Mouse (Mus musculus) heart, embryonic 15.5 days (tissue): ENCODE results near the gene Trmt10b. TPM values are rescaled to one million over a fixed set of nuclear protein-coding genes. Genes with fewer than 3 reads are reported as not detected.

ENCODE experiments used
- ATAC-seq: fragments of 200-750 bp; cut with Nextera tagmentation; replicated peaks from 2 replicates; pipeline ENCODE4 v1.8.0; 2017; ENCODE audit warnings: low read depth, moderate TSS enrichment; ENCODE audit not compliant: insufficient number of reproducible peaks, insufficient read depth, low FRiP score
- H3K27ac ChIP-seq: fragments of 300-500 bp; sonication (generic); 2 replicates; pipeline ENCODE4 v1.5.1; 2015; ENCODE audit warnings: mild to moderate bottlenecking, inconsistent platforms
- H3K27me3 ChIP-seq: fragments of 300-500 bp; sonication (generic); 2 replicates; pipeline ENCODE4 v1.6.1; 2015; ENCODE audit warnings: inconsistent platforms
- H3K36me3 ChIP-seq: fragments of 300-500 bp; sonication (generic); 2 replicates; pipeline ENCODE4 v1.6.1; 2015; ENCODE audit warnings: mild to moderate bottlenecking, inconsistent platforms
- H3K4me1 ChIP-seq: fragments of 300-500 bp; sonication (generic); replicated peaks from 2 replicates; pipeline ENCODE4 v1.6.1; 2015; ENCODE audit warnings: inconsistent platforms
- H3K4me2 ChIP-seq: fragments of 300-500 bp; sonication (generic); 2 replicates; pipeline ENCODE4 v1.6.1; 2015; ENCODE audit warnings: inconsistent platforms, mild to moderate bottlenecking, moderate library complexity
- H3K4me3 ChIP-seq: fragments of 300-500 bp; sonication (generic); 2 replicates; pipeline ENCODE4 v1.5.1; 2015; ENCODE audit warnings: mild to moderate bottlenecking, inconsistent platforms
- H3K9ac ChIP-seq: fragments of 300-500 bp; sonication (generic); 2 replicates; pipeline ENCODE4 v1.6.1; 2015; ENCODE audit warnings: mild to moderate bottlenecking, inconsistent platforms
- H3K9me3 ChIP-seq: fragments of 300-500 bp; sonication (generic); replicated peaks from 2 replicates; pipeline ENCODE4 v1.6.1; 2016; ENCODE audit warnings: inconsistent platforms
- WGBS: fragments of 180-500 bp; shearing (Covaris S2); methylation state at CpG from one replicate; pipeline ENCODE4 v1.1.7; 2015; ENCODE audit warnings: mixed read lengths; 5-methylcytosine and 5-hydroxymethylcytosine counted together
- polyA plus RNA-seq: library from polyadenylated mRNA; unstranded; fragments of >200 nt; fragmentation: Nextera tagmentation; extraction: Ambion mirVana; gene quantifications from 2 replicates; pipeline ENCODE4 v1.2.1, GENCODE M21; 2015

Trmt10b gene
- 9.6 and 10.1 TPM in 2 replicates for polyA plus RNA-seq

- Histone ChIP-seq H3K4me3 (peak within 1 kb of the TSS; percentile 87), H3K9me3 (no peaks in the 10 kb centered on the region), H3K4me2 (peak within 1 kb of the TSS; percentile 79), H3K9ac (peak within 1 kb of the TSS; percentile 82), H3K27ac (no peak within 1 kb of the TSS), H3K27me3 (no peaks in the 10 kb centered on the region), H3K4me1 (peaks cover 10% of the 10 kb centered on the region), H3K36me3 (peaks cover 17% of the 10 kb centered on the region; the same call in 1 of the 2 replicates)
- WGBS: 21% methylated on average over 27 of the region's 27 CpGs
- peak; percentile 60; the same call in 1 of the 2 replicates for ATAC-seq
Observed at GRCm38 (mm10) chr4:45296662-45297564, at the start of gene Trmt10b. Gene Trmt10b (plus strand): TSS chr4:45297127.

GRCm38 (mm10) chr4:45251265-45251664 lies 45.7 kb upstream of the Trmt10b start:
- Histone ChIP-seq H3K9ac (no peak overlapping the region), H3K4me2 (no peak overlapping the region), H3K9me3 (no peaks in the 10 kb centered on the region), H3K27ac (no peak overlapping the region), H3K27me3 (no peaks in the 10 kb centered on the region), H3K4me3 (no peak overlapping the region), H3K36me3 (no peaks in the 10 kb centered on the region), H3K4me1 (peaks cover 20% of the 10 kb centered on the region)
- no peak for ATAC-seq
- 84% methylated on average over 8 of the region's 8 CpGs for WGBS

GRCm38 (mm10) chr4:45252861-45253262 lies 44.1 kb upstream of the Trmt10b start:
- WGBS: 68% methylated on average over 9 of the region's 9 CpGs

GRCm38 (mm10) chr4:45253839-45254601 lies 42.9 kb upstream of the Trmt10b start:
- Histone ChIP-seq H3K9ac (no peak overlapping the region), H3K9me3 (no peaks in the 10 kb centered on the region), H3K27me3 (no peaks in the 10 kb centered on the region), H3K27ac (peak overlapping the region; percentile 48; the same call in 1 of the 2 replicates), H3K4me1 (peaks cover 26% of the 10 kb centered on the region), H3K36me3 (no peaks in the 10 kb centered on the region), H3K4me2 (no peak overlapping the region), H3K4me3 (no peak overlapping the region)
- 41% methylated on average over 11 of the region's 11 CpGs for WGBS
- peak; percentile 84 for ATAC-seq

More at GRCm38 (mm10) chr4:45252861-45253262, 44.1 kb upstream of the Trmt10b start:
- no peak overlapping the region for H3K9ac ChIP-seq
- H3K36me3 ChIP-seq: no peaks in the 10 kb centered on the region
- no peak for ATAC-seq
- no peak overlapping the region for H3K4me3 ChIP-seq
- H3K9me3 ChIP-seq: no peaks in the 10 kb centered on the region
- H3K4me1 ChIP-seq: peaks cover 20% of the 10 kb centered on the region
- H3K27ac ChIP-seq: no peak overlapping the region
- no peaks in the 10 kb centered on the region for H3K27me3 ChIP-seq
- H3K4me2 ChIP-seq: no peak overlapping the region

GRCm38 (mm10) chr4:45259232-45259832 lies 37.6 kb upstream of the Trmt10b start:
- H3K27ac ChIP-seq: no peak overlapping the region
- H3K36me3 ChIP-seq: no peaks in the 10 kb centered on the region
- no peaks in the 10 kb centered on the region for H3K9me3 ChIP-seq
- WGBS: 47% methylated on average over 4 of the region's 4 CpGs
- H3K27me3 ChIP-seq: no peaks in the 10 kb centered on the region
- H3K9ac ChIP-seq: no peak overlapping the region
- peaks cover 31% of the 10 kb centered on the region for H3K4me1 ChIP-seq
- ATAC-seq: no peak
- H3K4me3 ChIP-seq: no peak overlapping the region
- no peak overlapping the region for H3K4me2 ChIP-seq

GRCm38 (mm10) chr4:45261551-45261950 lies 35.4 kb upstream of the Trmt10b start:
- Histone ChIP-seq H3K9ac (no peak overlapping the region), H3K27me3 (no peaks in the 10 kb centered on the region), H3K4me3 (no peak overlapping the region), H3K4me1 (peaks cover 20% of the 10 kb centered on the region), H3K4me2 (no peak overlapping the region), H3K9me3 (no peaks in the 10 kb centered on the region), H3K27ac (no peak overlapping the region), H3K36me3 (no peaks in the 10 kb centered on the region)
- 89% methylated on average over 4 of the region's 4 CpGs for WGBS
- ATAC-seq: no peak

GRCm38 (mm10) chr4:45267883-45268282 lies 29.0 kb upstream of the Trmt10b start:
- Histone ChIP-seq H3K9me3 (no peaks in the 10 kb centered on the region), H3K4me3 (no peak overlapping the region), H3K36me3 (no peaks in the 10 kb centered on the region), H3K4me1 (peaks cover 5% of the 10 kb centered on the region), H3K4me2 (no peak overlapping the region), H3K9ac (no peak overlapping the region), H3K27ac (no peak overlapping the region), H3K27me3 (no peaks in the 10 kb centered on the region)
- ATAC-seq: no peak
- WGBS: 47% methylated on average over 3 of the region's 3 CpGs

- Histone ChIP-seq H3K27me3 (no peaks in the 10 kb centered on the region), H3K9ac (no peak overlapping the region), H3K27ac (peak overlapping the region; percentile 36; the same call in 1 of the 2 replicates), H3K9me3 (no peaks in the 10 kb centered on the region), H3K4me3 (no peak overlapping the region), H3K4me2 (no peak overlapping the region), H3K4me1 (peaks cover 5% of the 10 kb centered on the region), H3K36me3 (no peaks in the 10 kb centered on the region)
- ATAC-seq: peak; percentile 75
- 69% methylated on average over 10 of the region's 10 CpGs for WGBS
Observed at GRCm38 (mm10) chr4:45271041-45271452, 25.9 kb upstream of the Trmt10b start.

GRCm38 (mm10) chr4:45275770-45276169 lies 21.2 kb upstream of the Trmt10b start:
- Histone ChIP-seq H3K4me3 (no peak overlapping the region), H3K9me3 (no peaks in the 10 kb centered on the region), H3K27me3 (no peaks in the 10 kb centered on the region), H3K27ac (no peak overlapping the region), H3K4me2 (no peak overlapping the region), H3K4me1 (peaks cover 5% of the 10 kb centered on the region), H3K9ac (no peak overlapping the region), H3K36me3 (no peaks in the 10 kb centered on the region)
- ATAC-seq: no peak
- 81% methylated on average over 8 of the region's 8 CpGs for WGBS

- no peak; the same call in 1 of the 2 replicates for ATAC-seq
- H3K4me1 ChIP-seq: no peaks in the 10 kb centered on the region
- WGBS: 55% methylated on average over 8 of the region's 8 CpGs
Observed at GRCm38 (mm10) chr4:45279292-45279691, 17.6 kb upstream of the Trmt10b start.

GRCm38 (mm10) chr4:45279981-45280548 lies 16.9 kb upstream of the Trmt10b start:
- H3K4me3 ChIP-seq: no peak overlapping the region
- H3K27me3 ChIP-seq: no peaks in the 10 kb centered on the region
- 19% methylated on average over 4 of the region's 4 CpGs for WGBS
- no peaks in the 10 kb centered on the region for H3K4me1 ChIP-seq
- H3K9me3 ChIP-seq: no peaks in the 10 kb centered on the region
- H3K36me3 ChIP-seq: no peaks in the 10 kb centered on the region
- H3K27ac ChIP-seq: no peak overlapping the region
- H3K9ac ChIP-seq: no peak overlapping the region
- no peak overlapping the region for H3K4me2 ChIP-seq
- ATAC-seq: no peak

More at GRCm38 (mm10) chr4:45279292-45279691, 17.6 kb upstream of the Trmt10b start:
- no peaks in the 10 kb centered on the region for H3K36me3 ChIP-seq
- H3K9ac ChIP-seq: no peak overlapping the region
- H3K27me3 ChIP-seq: no peaks in the 10 kb centered on the region
- no peak overlapping the region for H3K4me2 ChIP-seq
- H3K27ac ChIP-seq: no peak overlapping the region
- H3K9me3 ChIP-seq: no peaks in the 10 kb centered on the region
- H3K4me3 ChIP-seq: no peak overlapping the region
